Mouse (Mus musculus) embryo, embryonic 9.5 days (tissue): ENCODE data around the gene Klhl33.
"Not testable (repeated sequence)": the region's sequence is repeated elsewhere in the genome, so short reads cannot be mapped to it uniquely, and the experiment has no call there.

Experiments used
- DNase-seq: peaks from one replicate; pipeline ENCODE4 v3.0.0-alpha.2; 2017; ENCODE audit errors: extremely low spot score

Klhl33 gene

DNA sequence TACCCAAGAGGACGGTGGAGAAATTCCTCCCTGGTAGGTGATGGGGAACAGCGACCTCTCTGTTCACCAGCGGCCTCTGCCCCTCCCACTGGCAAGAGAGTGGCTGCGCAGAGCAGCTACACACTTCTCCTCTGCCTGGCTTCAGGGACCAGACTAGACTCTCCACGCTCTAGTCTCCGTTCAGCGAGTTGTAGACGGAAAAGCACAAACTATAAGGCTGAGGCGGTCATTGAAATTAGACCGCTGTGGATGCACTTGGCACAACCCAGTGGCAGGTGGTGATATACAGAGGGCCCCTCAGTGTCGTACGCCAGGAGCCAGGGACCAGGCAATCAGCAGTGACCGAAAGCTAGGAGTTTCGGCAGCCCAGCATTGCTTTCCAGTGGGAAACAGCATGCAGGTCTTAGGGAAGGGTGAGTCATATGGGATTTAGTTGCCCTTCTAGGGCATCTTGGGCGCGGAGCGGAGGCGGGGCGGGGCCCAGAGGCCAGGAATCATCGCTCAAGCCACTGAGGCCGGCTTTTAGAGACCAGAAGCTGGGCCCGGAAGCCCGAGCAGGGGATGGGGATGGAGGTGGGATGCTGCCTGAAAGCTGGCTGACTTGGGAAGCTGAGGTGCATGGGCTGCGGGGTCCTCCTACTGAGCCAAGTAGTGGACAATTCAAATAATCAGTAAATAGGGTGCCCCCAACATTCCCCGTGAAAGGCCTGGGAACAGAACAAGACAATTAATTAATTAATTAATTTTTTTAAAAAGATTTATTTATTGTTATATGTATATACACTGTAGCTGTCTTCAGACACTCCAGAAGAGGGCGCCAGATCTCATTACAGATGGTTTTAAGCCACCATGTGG is 6.9 kb upstream of the Klhl33 start:
- DNase-seq = peak; percentile 74

DNA sequence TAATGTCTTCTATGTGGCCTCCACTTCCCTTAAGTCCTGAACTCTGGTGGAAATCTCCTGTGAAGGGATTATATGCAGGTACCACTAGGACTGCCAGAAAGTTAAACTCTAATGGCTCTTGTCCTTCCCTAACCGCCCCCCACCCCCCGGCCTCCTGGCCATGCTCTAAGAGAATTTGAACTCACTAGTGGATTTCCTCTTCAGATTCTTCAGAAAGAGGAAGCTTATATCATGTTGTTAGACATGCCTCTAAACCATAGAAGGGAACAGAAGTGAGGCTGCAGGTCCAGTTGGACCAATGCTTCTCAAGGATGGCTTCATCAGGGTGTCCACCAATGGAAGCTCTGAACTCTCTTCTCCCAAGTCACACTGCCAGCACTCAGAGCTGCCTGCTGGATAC is 685 bp upstream of the Klhl33 start:
- not testable (repeated sequence) for DNase-seq

- DNase-seq = no peak
These were observed 447 bp downstream of the Klhl33 start for GRCm38 (mm10) chr14:50896747-50897373.

GRCm38 (mm10) chr14:50895985-50896746 is 1.1 kb downstream of the Klhl33 start:
- DNase-seq = peak; percentile 38

DNA sequence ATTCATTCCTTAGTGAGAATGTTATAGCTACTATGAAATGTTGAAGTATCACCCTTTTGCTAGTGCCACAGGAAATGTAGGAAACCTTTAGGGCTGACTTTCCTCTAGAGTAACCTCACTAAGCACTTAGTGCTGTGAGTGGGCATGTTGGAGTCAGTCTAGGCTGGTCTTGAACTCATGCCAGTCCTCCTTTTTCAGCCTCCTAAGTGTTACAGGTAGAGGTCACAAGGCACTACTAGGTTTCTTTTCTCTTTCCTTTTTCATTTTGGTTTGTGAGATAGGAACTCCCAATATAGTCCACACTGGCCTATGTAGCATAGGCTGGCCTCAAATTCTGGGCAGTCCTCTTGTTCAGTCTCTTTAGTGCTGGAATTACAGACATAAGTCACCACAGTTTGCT is 1.9 kb downstream of the Klhl33 start:
- DNase-seq = no peak

- DNase-seq = no peak
These were observed 4.5 kb downstream of the Klhl33 start for GRCm38 (mm10) chr14:50892541-50893459.

DNA sequence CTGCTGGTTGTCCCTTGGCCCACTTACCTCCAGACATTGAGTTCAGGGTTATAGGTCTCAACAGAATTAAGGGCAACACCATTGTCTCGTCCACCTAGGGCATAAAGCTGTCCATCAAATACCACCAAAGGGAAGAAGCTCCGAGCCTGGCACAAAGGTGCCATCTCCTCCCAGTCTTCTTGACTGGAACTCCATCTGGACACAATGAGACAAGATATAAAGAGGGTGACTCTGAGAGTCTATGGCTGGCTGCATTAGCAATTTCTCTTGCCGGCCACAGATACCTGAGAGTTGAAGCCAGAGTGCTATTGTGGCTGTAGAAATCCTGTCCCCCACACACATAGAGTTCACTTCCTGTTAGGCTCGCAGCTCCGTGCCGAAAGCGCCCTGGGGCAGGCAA is 5.2 kb downstream of the Klhl33 start:
- DNase-seq = no peak

- DNase-seq = no peak
These were observed 5.7 kb downstream of the Klhl33 start for GRCm38 (mm10) chr14:50891621-50892020.

GRCm38 (mm10) chr14:50876236-50876950 is 20.9 kb downstream of the Klhl33 start:
- DNase-seq = no peak

- DNase-seq = no peak
These were observed 21.6 kb downstream of the Klhl33 start for GRCm38 (mm10) chr14:50875591-50876230.

GRCm38 (mm10) chr14:50875175-50875574 is 22.1 kb downstream of the Klhl33 start:
- DNase-seq = no peak

DNA sequence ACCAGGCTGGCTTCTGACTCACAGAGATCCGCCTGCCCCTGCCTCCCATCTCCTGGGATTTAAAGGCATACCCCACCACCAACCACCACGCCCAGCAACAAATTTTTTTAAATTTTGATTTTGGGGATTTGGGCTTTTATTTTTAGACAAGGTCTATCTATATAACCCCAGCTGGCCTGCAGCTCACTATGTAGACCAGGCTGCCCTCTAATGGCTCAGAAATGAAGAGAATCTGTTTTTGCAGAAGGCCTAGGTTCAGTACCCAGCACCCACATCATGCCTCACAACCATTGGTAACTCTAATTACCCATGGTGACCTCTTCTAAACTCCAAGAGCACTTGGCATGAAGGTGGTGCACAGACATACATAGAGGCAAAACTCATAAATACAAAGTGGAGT is 26.0 kb downstream of the Klhl33 start:
- no peak for DNase-seq

DNA sequence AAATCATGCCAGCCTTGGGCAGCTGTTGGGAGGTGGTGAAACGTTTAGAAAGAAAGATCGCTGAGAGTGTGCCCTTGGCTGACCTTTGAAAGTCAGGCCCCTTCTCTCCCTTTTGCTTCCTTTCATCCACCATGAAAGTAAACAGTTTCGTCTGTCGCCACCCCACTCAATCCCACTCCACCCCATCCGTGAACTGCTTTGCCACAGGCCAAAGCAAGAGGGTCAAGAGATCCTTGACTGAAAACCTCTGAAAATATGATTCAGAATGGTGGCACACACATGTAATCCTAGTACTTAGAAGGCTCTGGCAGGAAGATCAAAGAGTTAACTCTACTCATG is 26.5 kb downstream of the Klhl33 start:
- no peak for DNase-seq

DNA sequence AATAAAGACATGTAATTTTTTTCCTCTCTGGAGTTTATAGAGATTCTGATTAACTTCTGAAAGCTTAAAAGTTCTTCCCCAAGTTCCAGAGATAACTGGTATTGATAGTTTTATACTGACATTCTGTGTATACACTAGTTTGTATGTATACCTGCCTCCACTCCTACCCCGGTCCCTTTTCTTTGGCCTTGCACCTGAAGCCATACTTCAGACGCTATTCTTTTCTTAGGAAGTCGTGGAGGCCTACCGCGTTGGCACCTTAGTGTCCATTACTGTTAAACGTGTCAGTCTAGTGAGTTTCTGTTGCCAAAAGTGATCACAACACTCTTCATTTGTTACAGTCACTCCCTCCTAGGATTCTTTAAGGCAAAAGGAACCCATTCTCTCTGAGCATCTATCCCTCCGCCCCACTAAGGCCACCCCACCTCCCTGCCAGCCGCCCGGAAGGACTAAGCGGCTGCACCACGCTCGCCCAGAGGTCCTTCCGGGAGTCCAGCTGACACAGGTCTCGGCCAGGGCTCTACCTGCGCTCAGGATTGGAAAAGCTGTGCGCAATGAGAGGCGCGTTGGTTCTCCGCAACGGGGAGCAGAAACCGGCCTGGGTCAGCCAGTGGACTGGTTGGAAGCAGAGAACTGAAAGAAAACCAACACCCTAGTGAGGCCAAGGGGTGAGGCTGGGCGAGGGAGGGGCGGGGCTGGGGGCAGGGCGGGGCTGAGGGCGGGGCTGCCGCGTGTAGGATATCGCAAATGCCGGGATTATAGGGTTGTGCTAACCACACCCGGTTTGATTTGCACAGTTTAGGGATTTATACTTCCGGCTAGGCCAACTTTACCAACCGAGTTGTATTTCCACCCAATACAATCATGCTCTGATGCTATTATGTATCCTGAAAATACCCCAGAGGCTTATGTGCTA is 27.2 kb downstream of the Klhl33 start, which contains the start of gene Tep1:
Gene Tep1 (minus strand): TSS at position 672 of the 916 bp plus-strand sequence.
- peak; percentile 80 for DNase-seq

DNA sequence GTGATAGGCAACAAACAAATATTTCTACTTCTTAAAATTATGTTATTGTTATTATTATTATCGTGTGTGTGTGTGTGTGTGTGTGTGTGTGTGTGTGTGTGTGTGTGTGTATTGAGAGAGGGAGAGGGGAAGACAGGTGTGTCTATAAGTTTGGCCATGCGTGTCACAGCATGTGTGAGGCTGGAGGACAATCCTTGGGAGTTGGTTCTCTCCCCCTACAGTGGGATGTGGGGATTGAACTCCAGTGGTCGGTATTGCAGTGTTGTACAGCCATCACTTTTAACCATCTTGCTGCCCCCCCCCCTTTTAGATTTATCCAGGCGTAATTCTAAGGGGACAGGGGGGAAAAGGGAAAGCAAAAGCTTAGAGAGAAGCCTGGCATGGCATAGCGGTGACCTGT is 28.7 kb downstream of the Klhl33 start:
- DNase-seq = no peak

DNA sequence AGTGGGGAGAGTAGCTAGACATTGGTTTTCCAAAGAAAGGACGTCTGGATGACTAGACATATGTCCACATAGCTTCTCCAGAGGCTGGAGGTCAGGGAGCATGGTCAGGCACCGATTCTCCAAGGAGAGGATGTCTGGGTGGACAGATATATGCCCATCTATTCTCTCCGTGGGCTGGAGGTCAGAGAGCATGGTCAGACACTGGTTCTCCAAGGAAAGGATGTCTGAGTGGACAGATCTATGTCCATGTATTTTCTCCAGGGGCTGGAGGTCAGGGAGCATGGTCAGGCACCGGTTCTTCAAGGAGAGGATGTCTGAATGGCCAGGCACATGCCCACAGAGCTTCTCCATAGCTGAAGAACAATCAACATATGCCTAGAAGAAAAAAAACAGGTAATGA is 29.1 kb downstream of the Klhl33 start:
- DNase-seq = no peak

DNA sequence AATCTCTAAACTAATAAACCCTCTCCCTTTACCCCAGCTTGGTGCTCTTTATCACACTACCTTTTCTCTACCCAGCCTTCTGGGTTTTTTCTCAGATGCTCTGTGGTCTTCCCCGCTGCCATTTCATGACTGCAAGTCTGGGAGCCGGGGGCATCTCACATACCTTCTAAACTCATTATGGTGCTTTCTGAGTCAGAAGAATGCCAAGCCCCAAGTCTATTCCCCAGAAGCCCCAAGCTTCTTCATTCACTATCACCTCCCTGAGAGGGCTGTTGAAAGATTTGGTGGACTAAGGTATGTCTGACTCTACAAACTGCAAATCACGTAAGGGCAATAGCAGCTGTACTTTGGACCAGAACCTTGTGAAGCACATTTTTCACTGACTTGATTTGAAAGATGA is 30.3 kb downstream of the Klhl33 start:
- DNase-seq = no peak

DNA sequence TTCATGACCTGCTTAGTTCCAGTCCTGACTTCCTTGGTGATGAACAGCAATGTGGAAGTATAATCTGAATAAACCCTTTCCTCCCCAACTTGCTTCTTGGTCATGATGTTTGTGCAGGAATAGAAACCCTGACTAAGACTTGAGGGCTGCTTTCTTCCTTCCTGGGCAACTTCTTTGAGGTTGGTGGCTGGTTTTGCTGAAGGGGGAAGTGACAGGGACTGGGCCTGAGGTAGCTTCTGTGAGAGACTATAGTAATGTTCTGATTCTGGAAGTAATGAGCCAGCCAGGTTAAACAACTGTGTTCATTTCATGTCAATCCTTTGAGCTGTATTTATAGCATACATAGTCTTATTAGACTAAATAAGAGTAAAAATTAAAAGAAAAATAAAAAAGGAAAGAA is 32.3 kb downstream of the Klhl33 start:
- not testable (repeated sequence) for DNase-seq

DNA sequence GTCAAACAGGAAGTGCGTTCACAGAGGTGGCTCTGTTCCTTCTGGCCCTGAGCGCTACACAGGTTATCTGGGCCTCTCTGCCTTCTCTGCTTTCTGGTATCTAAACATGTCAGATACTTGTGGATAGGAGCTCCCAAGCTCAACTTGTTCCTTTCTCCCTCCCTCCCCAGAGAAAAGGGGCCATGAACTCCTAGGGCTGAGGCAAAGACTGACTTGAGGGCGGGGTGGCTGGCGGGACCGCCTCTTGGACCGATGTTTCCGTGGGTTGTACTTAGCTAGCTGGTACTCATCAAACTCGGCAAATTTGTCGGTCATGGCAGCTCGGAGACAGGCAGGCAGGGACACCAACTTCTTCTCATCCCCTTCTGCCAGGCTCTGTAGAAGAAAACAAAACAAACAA is 34.7 kb downstream of the Klhl33 start:
- no peak for DNase-seq
